Mouse (Mus musculus): ENCODE data around the gene Dctn2. TPM values are rescaled to one million over a fixed set of nuclear protein-coding genes. Genes with fewer than 3 reads are reported as not detected.
A peak's percentile ranks its signal among the peaks of the same experiment; 100 is the strongest.

Dctn2 gene
- polyA plus RNA-seq, 1 experiment from 2014 or later, result 358 TPM

GRCm38 (mm10) chr10:127286194-127286593, 20.0 kb downstream of the Dctn2 start:
- Histone ChIP-seq H3K4me3 (ENCODE audit: low read length) (no peak overlapping the region), H3K4me1 (ENCODE audit: control insufficient read depth, insufficient read depth, low read depth, low read length) (peaks cover 31% of the 10 kb centered on the region), H3K9ac (ENCODE audit: low read depth, low read length) (peak overlapping the region; percentile 1; the same call in 1 of the 2 replicates), H3K36me3 (ENCODE audit: control insufficient read depth, insufficient read depth, low read length) (peaks cover 40% of the 10 kb centered on the region), H3K9me3 (ENCODE audit: control insufficient read depth, low read length) (no peaks in the 10 kb centered on the region), H3K27ac (ENCODE audit: low read depth, low read length) (no peak overlapping the region), H3K27me3 (replicated peaks; ENCODE audit: control insufficient read depth, insufficient read depth, low read length) (no peaks in the 10 kb centered on the region), H3K4me2 (ENCODE audit: low read length) (no peak overlapping the region; the same call in 1 of the 2 replicates)
- no peak for ATAC-seq
- WGBS, result 60% methylated on average over 7 of the region's 7 CpGs

GRCm38 (mm10) chr10:127286730-127287129, 20.6 kb downstream of the Dctn2 start:
- WGBS, result 46% methylated on average over 7 of the region's 7 CpGs
- H3K4me2 ChIP-seq (ENCODE audit: low read length), result peak overlapping the region; percentile 92
- peak overlapping the region; percentile 88 for H3K9ac ChIP-seq (ENCODE audit: low read depth, low read length)
- peaks cover 36% of the 10 kb centered on the region for H3K4me1 ChIP-seq (ENCODE audit: control insufficient read depth, insufficient read depth, low read depth, low read length)
- no peak overlapping the region; the same call in 1 of the 2 replicates for H3K27ac ChIP-seq (ENCODE audit: low read depth, low read length)
- peaks cover 34% of the 10 kb centered on the region for H3K36me3 ChIP-seq (ENCODE audit: control insufficient read depth, insufficient read depth, low read length)
- ATAC-seq, result no peak
- H3K27me3 ChIP-seq (replicated peaks; ENCODE audit: control insufficient read depth, insufficient read depth, low read length), result no peaks in the 10 kb centered on the region
- 0 out of 2 replicates have a peak overlapping the region, but pooled peaks have one; percentile 3 for H3K4me3 ChIP-seq (ENCODE audit: low read length)
- H3K9me3 ChIP-seq (ENCODE audit: control insufficient read depth, low read length), result no peaks in the 10 kb centered on the region

GRCm38 (mm10) chr10:127287271-127287935, 21.2 kb downstream of the Dctn2 start:
- Histone ChIP-seq H3K4me2 (ENCODE audit: low read length) (peak overlapping the region; percentile 92), H3K27ac (ENCODE audit: low read depth, low read length) (peak overlapping the region; percentile 98), H3K27me3 (replicated peaks; ENCODE audit: control insufficient read depth, insufficient read depth, low read length) (no peaks in the 10 kb centered on the region), H3K4me1 (ENCODE audit: control insufficient read depth, insufficient read depth, low read depth, low read length) (peaks cover 42% of the 10 kb centered on the region), H3K9me3 (ENCODE audit: control insufficient read depth, low read length) (no peaks in the 10 kb centered on the region), H3K36me3 (ENCODE audit: control insufficient read depth, insufficient read depth, low read length) (peaks cover 28% of the 10 kb centered on the region), H3K9ac (ENCODE audit: low read depth, low read length) (peak overlapping the region; percentile 88), H3K4me3 (ENCODE audit: low read length) (peak overlapping the region; percentile 76)
- WGBS, result 54% methylated on average over 15 of the region's 15 CpGs
- no peak for ATAC-seq

GRCm38 (mm10) chr10:127287936-127288293, 21.7 kb downstream of the Dctn2 start:
- Histone ChIP-seq H3K36me3 (ENCODE audit: control insufficient read depth, insufficient read depth, low read length) (peaks cover 24% of the 10 kb centered on the region), H3K9me3 (ENCODE audit: control insufficient read depth, low read length) (no peaks in the 10 kb centered on the region), H3K27me3 (replicated peaks; ENCODE audit: control insufficient read depth, insufficient read depth, low read length) (no peaks in the 10 kb centered on the region), H3K4me1 (ENCODE audit: control insufficient read depth, insufficient read depth, low read depth, low read length) (peaks cover 43% of the 10 kb centered on the region), H3K4me3 (ENCODE audit: low read length) (peak overlapping the region; percentile 76), H3K9ac (ENCODE audit: low read depth, low read length) (peak overlapping the region; percentile 88), H3K27ac (ENCODE audit: low read depth, low read length) (peak overlapping the region; percentile 98), H3K4me2 (ENCODE audit: low read length) (peak overlapping the region; percentile 92)
- WGBS, result 0% methylated on average over 3 of the region's 3 CpGs
- no peak for ATAC-seq

GRCm38 (mm10) chr10:127288328-127288799, 22.2 kb downstream of the Dctn2 start:
- H3K4me3 ChIP-seq (ENCODE audit: low read length), result peak overlapping the region; percentile 76
- H3K9me3 ChIP-seq (ENCODE audit: control insufficient read depth, low read length), result no peaks in the 10 kb centered on the region
- peak overlapping the region; percentile 88 for H3K9ac ChIP-seq (ENCODE audit: low read depth, low read length)
- H3K27me3 ChIP-seq (replicated peaks; ENCODE audit: control insufficient read depth, insufficient read depth, low read length), result no peaks in the 10 kb centered on the region
- peak overlapping the region; percentile 98 for H3K27ac ChIP-seq (ENCODE audit: low read depth, low read length)
- ATAC-seq, result no peak
- H3K4me1 ChIP-seq (ENCODE audit: control insufficient read depth, insufficient read depth, low read depth, low read length), result peaks cover 43% of the 10 kb centered on the region
- peak overlapping the region; percentile 92 for H3K4me2 ChIP-seq (ENCODE audit: low read length)
- peaks cover 19% of the 10 kb centered on the region for H3K36me3 ChIP-seq (ENCODE audit: control insufficient read depth, insufficient read depth, low read length)
- WGBS, result 1% methylated on average over 18 of the region's 28 CpGs

GRCm38 (mm10) chr10:127288800-127289572, 22.8 kb downstream of the Dctn2 start, which contains the start of gene Mbd6:
Mbd6 (minus strand) TSS chr10:127289018.
- Histone ChIP-seq H3K9ac (ENCODE audit: low read depth, low read length) (peak within 1 kb of the TSS; percentile 88), H3K4me1 (ENCODE audit: control insufficient read depth, insufficient read depth, low read depth, low read length) (peaks cover 43% of the 10 kb centered on the region), H3K4me2 (ENCODE audit: low read length) (peak within 1 kb of the TSS; percentile 92), H3K4me3 (ENCODE audit: low read length) (peak within 1 kb of the TSS; percentile 76), H3K27me3 (replicated peaks; ENCODE audit: control insufficient read depth, insufficient read depth, low read length) (no peaks in the 10 kb centered on the region), H3K27ac (ENCODE audit: low read depth, low read length) (peak within 1 kb of the TSS; percentile 98), H3K36me3 (ENCODE audit: control insufficient read depth, insufficient read depth, low read length) (peaks cover 18% of the 10 kb centered on the region), H3K9me3 (ENCODE audit: control insufficient read depth, low read length) (no peaks in the 10 kb centered on the region)
- WGBS, result 1% methylated on average over 19 of the region's 65 CpGs
- ATAC-seq, result peak; percentile 6; the same call in 1 of the 2 replicates

- ATAC-seq, result no peak
- peak overlapping the region; percentile 88 for H3K9ac ChIP-seq (ENCODE audit: low read depth, low read length)
- H3K27me3 ChIP-seq (replicated peaks; ENCODE audit: control insufficient read depth, insufficient read depth, low read length), result no peaks in the 10 kb centered on the region
- H3K36me3 ChIP-seq (ENCODE audit: control insufficient read depth, insufficient read depth, low read length), result peaks cover 14% of the 10 kb centered on the region
- 2% methylated on average over 15 of the region's 15 CpGs for WGBS
- H3K4me1 ChIP-seq (ENCODE audit: control insufficient read depth, insufficient read depth, low read depth, low read length), result peaks cover 43% of the 10 kb centered on the region
- peak overlapping the region; percentile 92 for H3K4me2 ChIP-seq (ENCODE audit: low read length)
- no peaks in the 10 kb centered on the region for H3K9me3 ChIP-seq (ENCODE audit: control insufficient read depth, low read length)
- peak overlapping the region; percentile 76 for H3K4me3 ChIP-seq (ENCODE audit: low read length)
- peak overlapping the region; percentile 98 for H3K27ac ChIP-seq (ENCODE audit: low read depth, low read length)
Measured at GRCm38 (mm10) chr10:127289573-127290191, 23.5 kb downstream of the Dctn2 start.

GRCm38 (mm10) chr10:127290307-127290929, 24.2 kb downstream of the Dctn2 start:
- Histone ChIP-seq H3K4me1 (ENCODE audit: control insufficient read depth, insufficient read depth, low read depth, low read length) (peaks cover 43% of the 10 kb centered on the region), H3K4me3 (ENCODE audit: low read length) (peak overlapping the region; percentile 76), H3K27ac (ENCODE audit: low read depth, low read length) (peak overlapping the region; percentile 98), H3K9me3 (ENCODE audit: control insufficient read depth, low read length) (no peaks in the 10 kb centered on the region), H3K36me3 (ENCODE audit: control insufficient read depth, insufficient read depth, low read length) (peaks cover 11% of the 10 kb centered on the region), H3K9ac (ENCODE audit: low read depth, low read length) (peak overlapping the region; percentile 79), H3K4me2 (ENCODE audit: low read length) (peak overlapping the region; percentile 92), H3K27me3 (replicated peaks; ENCODE audit: control insufficient read depth, insufficient read depth, low read length) (no peaks in the 10 kb centered on the region)
- peak; percentile 94 for ATAC-seq
- whole genome bisulfite sequencing, result under 1% methylated on average over 31 of the region's 47 CpGs
